Mouse (Mus musculus) gonadal fat pad, adult 2 months (tissue): ENCODE data around the gene Gm20817. TPM values are rescaled to one million over a fixed set of nuclear protein-coding genes. Genes with fewer than 3 reads are reported as not detected.
"Not testable (repeated sequence)": the region's sequence is repeated elsewhere in the genome, so short reads cannot be mapped to it uniquely, and the experiment has no call there.

ENCODE experiments used
- DNase-seq: peaks from one replicate; pipeline ENCODE4 v3.0.0-alpha.2; 2012; ENCODE audit warnings: low read depth
- polyA plus RNA-seq: library from polyadenylated mRNA; depleted of rRNA; stranded (reverse); fragments of >200 nt; gene quantifications from 2 replicates; pipeline ENCODE4 v1.2.3, GENCODE M21; 2012; rRNA removed

The Gm20817 gene
- not detected in 2 replicates for polyA plus RNA-seq

DNA sequence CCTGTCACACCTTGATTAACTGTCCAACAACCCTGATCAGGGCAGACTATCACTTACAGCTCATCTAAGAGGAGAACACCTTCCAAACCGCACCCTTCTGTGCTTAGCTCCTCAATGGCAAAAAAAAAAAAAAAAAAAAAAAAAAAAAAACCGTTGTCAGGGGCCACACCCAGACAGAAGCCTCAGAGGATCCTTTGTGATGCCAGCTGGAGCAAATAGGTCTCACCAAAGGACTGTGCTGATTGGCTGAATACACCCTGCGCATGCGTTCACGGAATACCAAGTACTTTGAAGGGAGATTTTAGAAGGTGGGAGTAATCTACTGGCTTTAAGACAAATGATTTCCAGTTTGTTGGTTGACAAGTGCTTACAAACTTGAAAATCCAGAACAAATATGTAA lies at the start of gene Gm20817:
Gene Gm20817, minus strand, starts transcription at position 101 of the 400 bp plus-strand sequence.
- not testable (repeated sequence) for DNase-seq
